ENCODE assay signal across 8 mouse cellular contexts in the genomic region with DNA sequence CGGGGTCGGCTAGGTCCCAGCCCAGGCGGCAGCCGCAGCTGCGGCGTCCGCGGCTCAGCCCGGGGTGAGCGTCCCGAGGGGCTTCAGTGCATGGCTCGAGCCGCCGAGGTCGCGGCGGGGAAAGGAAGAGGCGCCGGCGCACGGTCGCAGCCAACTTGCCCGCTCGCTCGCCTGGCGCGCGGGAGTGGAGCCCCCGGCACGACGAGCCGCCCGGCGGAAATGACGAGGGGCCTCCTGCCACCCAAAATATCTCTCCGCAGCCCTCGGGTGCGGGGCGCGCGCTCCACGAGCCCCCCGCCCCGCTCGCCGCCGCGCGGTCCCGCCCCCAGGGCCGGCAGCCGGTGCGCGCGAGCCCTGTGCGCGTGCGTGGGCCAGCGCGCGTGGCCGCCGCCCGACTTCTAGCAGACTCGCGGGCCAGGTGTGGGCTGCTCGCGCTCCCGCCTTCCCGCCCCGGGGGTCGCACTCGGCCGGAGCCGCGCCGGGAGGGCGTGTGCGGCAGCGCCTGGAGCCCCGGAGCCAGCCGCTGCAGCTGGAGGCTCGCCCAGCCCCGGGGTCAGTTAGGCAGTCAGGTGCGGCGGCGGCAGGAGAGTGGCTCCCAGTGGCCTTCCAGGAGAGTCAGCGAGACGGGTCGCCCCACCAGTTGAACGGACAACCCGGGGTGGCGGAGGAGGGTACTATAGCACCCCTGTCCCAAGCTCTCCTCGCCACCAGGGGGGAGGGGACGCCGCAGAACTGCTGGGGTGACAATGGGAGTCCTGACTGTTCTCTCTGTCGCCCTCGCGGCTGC. TPM values are rescaled to one million over a fixed set of nuclear protein-coding genes. Genes with fewer than 3 reads are reported as not detected.
A peak's percentile ranks its signal among the peaks of the same experiment; 100 is the strongest.
DNase-seq lines count a peak whose midpoint lies in the region; ATAC-seq lines count a peak whose summit lies in the region.

A gene (minus strand): TSS at position 238 of the 787 bp plus-strand sequence.

- DNase-seq in heart, adult 11 months, result peak; percentile 53
- no peak for DNase-seq in heart, adult 9 months (ENCODE audit: low spot score in 2 of 2)
- DNase-seq in intestine, embryonic 14.5 days (ENCODE audit: low spot score), result peak; percentile 54
- peak; percentile 62 for DNase-seq in limb, embryonic 10.5 days (ENCODE audit: low spot score)

- no peaks in the 10 kb centered on the region for H3K4me1 ChIP-seq in brown adipose tissue, adult 24 weeks (ENCODE audit: control insufficient read depth, insufficient read depth, insufficient read length, low read length)
- no peaks in the 10 kb centered on the region for H3K4me1 ChIP-seq in forebrain, embryonic 13.5 days
- no peaks in the 10 kb centered on the region for H3K4me1 ChIP-seq in intestine, embryonic 14.5 days (replicated peaks; ENCODE audit: control insufficient read depth, insufficient read depth, low read length)
- no peaks in the 10 kb centered on the region for H3K4me1 ChIP-seq in limb, embryonic 10.5 days
- H3K4me1 ChIP-seq in midbrain, embryonic 15.5 days, result peaks cover 3% of the 10 kb centered on the region; the same call in 1 of the 2 replicates

- peak within 1 kb of the TSS; percentile 62 for H3K4me2 ChIP-seq in forebrain, embryonic 13.5 days
- H3K4me2 ChIP-seq in intestine, embryonic 14.5 days (ENCODE audit: low read length), result peak within 1 kb of the TSS; percentile 61
- H3K4me2 ChIP-seq in midbrain, embryonic 15.5 days, result peak within 1 kb of the TSS; percentile 62

- H3K4me3 ChIP-seq in brown adipose tissue, adult 24 weeks (ENCODE audit: insufficient read depth, low read depth, low read length), result peak within 1 kb of the TSS; percentile 49
- H3K4me3 ChIP-seq in forebrain, embryonic 13.5 days, result peak within 1 kb of the TSS; percentile 58
- peak within 1 kb of the TSS; percentile 46 for H3K4me3 ChIP-seq in intestine, embryonic 14.5 days (ENCODE audit: low read depth, low read length)
- peak within 1 kb of the TSS; percentile 64 for H3K4me3 ChIP-seq in limb, embryonic 10.5 days
- peak within 1 kb of the TSS; percentile 66 for H3K4me3 ChIP-seq in midbrain, embryonic 15.5 days

- H3K27me3 ChIP-seq in forebrain, embryonic 13.5 days, result no peaks in the 10 kb centered on the region
- peaks cover 23% of the 10 kb centered on the region for H3K27me3 ChIP-seq in intestine, embryonic 14.5 days (replicated peaks; ENCODE audit: control insufficient read depth, insufficient read depth, low read length)
- peaks cover 45% of the 10 kb centered on the region for H3K27me3 ChIP-seq in limb, embryonic 10.5 days (ENCODE audit: low read depth, poor library complexity, severe bottlenecking)
- no peaks in the 10 kb centered on the region for H3K27me3 ChIP-seq in midbrain, embryonic 15.5 days (replicated peaks)

- 18% methylated on average over 54 of the region's 99 CpGs for WGBS in forebrain, embryonic 13.5 days
- 22% methylated on average over 59 of the region's 99 CpGs for WGBS in intestine, embryonic 14.5 days
- 8% methylated on average over 69 of the region's 99 CpGs for WGBS in limb, embryonic 10.5 days
- WGBS in midbrain, embryonic 15.5 days, result 34% methylated on average over 68 of the region's 99 CpGs

- peak; percentile 84 for ATAC-seq in forebrain, embryonic 13.5 days
- peak; percentile 75 for ATAC-seq in intestine, embryonic 14.5 days (replicated peaks; ENCODE audit: low FRiP score, low TSS enrichment, low read depth)
- ATAC-seq in midbrain, embryonic 15.5 days (replicated peaks), result peak; percentile 85
- no peak for ATAC-seq in monocyte, adult 5-6 weeks (replicated peaks; ENCODE audit: insufficient number of reproducible peaks, low FRiP score, low TSS enrichment, poor library complexity, severe bottlenecking)

- H3K27ac ChIP-seq in brown adipose tissue, adult 24 weeks (replicated peaks; ENCODE audit: low read depth, low read length), result no peak within 1 kb of the TSS
- peak within 1 kb of the TSS; percentile 57 for H3K27ac ChIP-seq in forebrain, embryonic 13.5 days
- H3K27ac ChIP-seq in intestine, embryonic 14.5 days (ENCODE audit: low read depth), result no peak within 1 kb of the TSS
- H3K27ac ChIP-seq in limb, embryonic 10.5 days, result peak within 1 kb of the TSS; percentile 90
- H3K27ac ChIP-seq in midbrain, embryonic 15.5 days, result peak within 1 kb of the TSS; percentile 86

- no peaks in the 10 kb centered on the region for H3K36me3 ChIP-seq in forebrain, embryonic 13.5 days (ENCODE audit: poor library complexity, severe bottlenecking)
- H3K36me3 ChIP-seq in intestine, embryonic 14.5 days (ENCODE audit: control insufficient read depth, insufficient read depth, low read length), result no peaks in the 10 kb centered on the region
- H3K36me3 ChIP-seq in limb, embryonic 10.5 days, result no peaks in the 10 kb centered on the region
- H3K36me3 ChIP-seq in midbrain, embryonic 15.5 days (replicated peaks), result no peaks in the 10 kb centered on the region

- H3K9me3 ChIP-seq in forebrain, embryonic 13.5 days (replicated peaks), result no peaks in the 10 kb centered on the region
- H3K9me3 ChIP-seq in intestine, embryonic 14.5 days (ENCODE audit: control insufficient read depth, low read length), result no peaks in the 10 kb centered on the region
- no peaks in the 10 kb centered on the region for H3K9me3 ChIP-seq in limb, embryonic 10.5 days (replicated peaks)
- no peaks in the 10 kb centered on the region for H3K9me3 ChIP-seq in midbrain, embryonic 15.5 days

- peak within 1 kb of the TSS; percentile 75 for H3K9ac ChIP-seq in forebrain, embryonic 13.5 days
- H3K9ac ChIP-seq in intestine, embryonic 14.5 days (ENCODE audit: low read length), result peak within 1 kb of the TSS; percentile 37
- H3K9ac ChIP-seq in midbrain, embryonic 15.5 days, result peak within 1 kb of the TSS; percentile 78

RNA-seq across cellular contexts. Expression of the gene that starts here (rescaled TPM):
- 0.24 TPM in 1 of 2 replicates, not detected in the other for polyA plus RNA-seq in brown adipose tissue, adult 24 weeks (2012; ENCODE audit: insufficient read depth, insufficient read length, missing spikeins)
- 6.9 and 7.6 TPM in 2 replicates for polyA plus RNA-seq in forebrain, embryonic 13.5 days (2015; fragmentation: Nextera tagmentation; extraction: Ambion mirVana)
- polyA plus RNA-seq in intestine, embryonic 14.5 days (2014; fragmentation: Nextera tagmentation; extraction: Ambion mirVana), result 0.89 and 1.1 TPM in 2 replicates
- polyA plus RNA-seq in limb, embryonic 10.5 days (2016; fragmentation: Nextera tagmentation; extraction: Ambion mirVana), result 3.5 and 4.2 TPM in 2 replicates
- polyA plus RNA-seq in midbrain, embryonic 15.5 days (2015; fragmentation: Nextera tagmentation; extraction: Ambion mirVana), result 9.6 and 10.3 TPM in 2 replicates
- not detected in 3 replicates for total RNA-seq in monocyte, adult 5-6 weeks (2017)

Comparison
In these comparisons a context has a peak if more than half of its experiments do, and no peak if none do; other contexts are left out.
1. DNase-seq: peak in heart, adult 11 months (single experiment), intestine, embryonic 14.5 days (single experiment) and limb, embryonic 10.5 days (single experiment); none in heart, adult 9 months (0 of 2).
2. H3K27ac ChIP-seq: peak in forebrain, embryonic 13.5 days (single experiment), limb, embryonic 10.5 days (single experiment) and midbrain, embryonic 15.5 days (single experiment); none in brown adipose tissue, adult 24 weeks (single experiment) and intestine, embryonic 14.5 days (single experiment).
3. Peak in every context shown above with its lines, with median percentiles within 50 percentile points of each other: H3K4me3 ChIP-seq, H3K4me2 ChIP-seq and H3K9ac ChIP-seq.